Mouse (Mus musculus) midbrain, embryonic 15.5 days (tissue): ENCODE results near the gene Fndc7. TPM values are rescaled to one million over a fixed set of nuclear protein-coding genes. Genes with fewer than 3 reads are reported as not detected.

Source experiments
- ATAC-seq: fragments of 200-750 bp; cut with Nextera tagmentation; replicated peaks from 2 replicates; pipeline ENCODE4 v1.8.0; 2017; ENCODE audit warnings: moderate TSS enrichment
- H3K27ac ChIP-seq: fragments of 300-500 bp; sonication (generic); 2 replicates; pipeline ENCODE4 v1.5.1; 2015; ENCODE audit warnings: mild to moderate bottlenecking, inconsistent platforms
- H3K27me3 ChIP-seq: fragments of 300-500 bp; sonication (generic); replicated peaks from 2 replicates; pipeline ENCODE4 v1.6.1; 2015; ENCODE audit warnings: inconsistent platforms
- H3K36me3 ChIP-seq: fragments of 300-500 bp; sonication (generic); replicated peaks from 2 replicates; pipeline ENCODE4 v1.6.1; 2015; ENCODE audit warnings: inconsistent platforms
- H3K4me1 ChIP-seq: fragments of 300-500 bp; sonication (generic); 2 replicates; pipeline ENCODE4 v1.6.1; 2015; ENCODE audit warnings: inconsistent platforms
- H3K4me2 ChIP-seq: fragments of 300-500 bp; sonication (generic); 2 replicates; pipeline ENCODE4 v1.6.1; 2015; ENCODE audit warnings: inconsistent platforms, mild to moderate bottlenecking, moderate library complexity
- H3K4me3 ChIP-seq: fragments of 300-500 bp; sonication (generic); 2 replicates; pipeline ENCODE4 v1.5.1; 2015; ENCODE audit warnings: mild to moderate bottlenecking, inconsistent platforms
- H3K9ac ChIP-seq: fragments of 300-500 bp; sonication (generic); 2 replicates; pipeline ENCODE4 v1.6.1; 2015; ENCODE audit warnings: mild to moderate bottlenecking, inconsistent platforms
- H3K9me3 ChIP-seq: fragments of 300-500 bp; sonication (generic); 2 replicates; pipeline ENCODE4 v1.6.1; 2016; ENCODE audit warnings: inconsistent platforms
- WGBS: fragments of 180-500 bp; shearing (Covaris S2); methylation state at CpG from one replicate; pipeline ENCODE4 v1.1.7; 2015; ENCODE audit warnings: mixed read lengths; 5-methylcytosine and 5-hydroxymethylcytosine counted together
- polyA plus RNA-seq: library from polyadenylated mRNA; unstranded; fragments of >200 nt; fragmentation: Nextera tagmentation; extraction: Ambion mirVana; gene quantifications from 2 replicates; pipeline ENCODE4 v1.2.1, GENCODE M21; 2015

Fndc7 gene
- polyA plus RNA-seq, 1 experiment from 2014 or later, result 0.18 TPM

DNA sequence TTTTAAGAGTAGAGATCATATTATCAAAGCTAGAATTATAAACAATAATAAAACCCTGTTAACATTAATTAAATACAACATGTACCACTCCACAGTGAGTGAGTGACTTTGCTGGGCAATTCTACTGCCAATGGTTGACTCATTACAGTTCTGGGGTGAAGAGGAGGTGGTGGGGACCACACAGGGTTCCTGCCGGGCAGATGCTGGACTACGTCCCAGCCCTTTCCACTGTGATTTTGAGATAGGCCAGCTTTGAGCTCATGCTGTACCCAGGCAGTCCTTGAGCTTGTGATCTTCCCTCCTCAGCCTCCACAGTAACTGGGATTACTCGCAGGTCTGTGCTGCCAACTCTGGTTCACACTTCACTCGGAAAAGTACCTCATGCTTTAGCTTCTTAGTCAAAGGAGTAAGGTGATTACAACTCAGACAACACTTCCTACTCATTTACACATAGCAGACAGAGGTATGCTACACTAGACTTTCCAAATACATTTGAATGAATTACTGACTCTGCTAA is 79.0 kb downstream of the Fndc7 start:
- H3K9me3 ChIP-seq, result no peaks in the 10 kb centered on the region
- H3K27ac ChIP-seq, result no peak overlapping the region
- WGBS, result 89% methylated on average over 4 of the region's 4 CpGs

DNA sequence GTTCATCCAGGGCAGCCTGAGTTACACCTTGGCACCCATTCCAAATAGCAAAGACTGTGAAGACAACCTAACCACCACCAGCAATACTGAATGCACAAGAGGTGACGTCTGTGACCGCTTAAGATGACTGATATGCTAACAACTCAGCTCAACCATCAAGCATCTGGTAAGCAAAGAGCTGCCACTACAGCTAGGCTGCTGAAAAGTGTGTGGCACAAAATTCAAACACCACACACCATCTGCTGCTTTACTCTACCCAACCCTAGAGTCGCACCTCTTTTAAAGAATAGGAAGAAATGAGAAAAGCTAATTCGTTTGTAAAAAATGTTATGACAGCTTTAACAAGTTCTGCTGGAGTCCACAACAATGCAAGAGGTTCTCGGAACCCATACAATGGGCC is 84.2 kb downstream of the Fndc7 start:
- no peak for ATAC-seq
- no peaks in the 10 kb centered on the region for H3K9me3 ChIP-seq
- H3K36me3 ChIP-seq, result peaks cover 5% of the 10 kb centered on the region; the same call in 1 of the 2 replicates
- no peak overlapping the region for H3K27ac ChIP-seq
- H3K27me3 ChIP-seq, result no peaks in the 10 kb centered on the region
- no peak overlapping the region for H3K9ac ChIP-seq
- WGBS, result 85% methylated on average over 5 of the region's 5 CpGs
- H3K4me1 ChIP-seq, result no peaks in the 10 kb centered on the region
- no peak overlapping the region for H3K4me2 ChIP-seq
- no peak overlapping the region for H3K4me3 ChIP-seq

More for the DNA sequence above, 79.0 kb downstream of the Fndc7 start:
- Histone ChIP-seq H3K27me3 (no peaks in the 10 kb centered on the region), H3K4me2 (no peak overlapping the region), H3K36me3 (no peaks in the 10 kb centered on the region; the same call in 1 of the 2 replicates), H3K9ac (no peak overlapping the region), H3K4me3 (no peak overlapping the region), H3K4me1 (no peaks in the 10 kb centered on the region)
- no peak for ATAC-seq

Other genes with a start within 250 kb of the Fndc7 start
- gene Clcc1, start 236.1 kb downstream of the Fndc7 start, polyA plus RNA-seq, result 39.6 and 48.3 TPM in 2 replicates
- gene Gpsm2, start 167.7 kb downstream of the Fndc7 start, polyA plus RNA-seq, result 16.1 and 20.1 TPM in 2 replicates
- gene Aknad1, start 150.3 kb downstream of the Fndc7 start, polyA plus RNA-seq, result not detected in 2 replicates
- 14.0 and 14.1 TPM in 2 replicates for gene Stxbp3, start 49.5 kb downstream of the Fndc7 start, polyA plus RNA-seq
- 55.8 TPM in 2 replicates for gene Prpf38b, start 21.7 kb upstream of the Fndc7 start, polyA plus RNA-seq
- 2.3 and 3.4 TPM in 2 replicates for gene Henmt1, start 49.9 kb upstream of the Fndc7 start, polyA plus RNA-seq
- gene Gm9857, start 50.4 kb upstream of the Fndc7 start, polyA plus RNA-seq, result not detected in 2 replicates
- gene Fam102b, start 137.6 kb upstream of the Fndc7 start, polyA plus RNA-seq, result 22.3 and 25.3 TPM in 2 replicates
- gene Slc25a54, start 190.5 kb upstream of the Fndc7 start, polyA plus RNA-seq, result not detected in 2 replicates
- 4.5 and 5.6 TPM in 2 replicates for gene Slc25a24, start 233.1 kb upstream of the Fndc7 start, polyA plus RNA-seq